ENCODE assay signal across 32 mouse cellular contexts in the genomic region with DNA sequence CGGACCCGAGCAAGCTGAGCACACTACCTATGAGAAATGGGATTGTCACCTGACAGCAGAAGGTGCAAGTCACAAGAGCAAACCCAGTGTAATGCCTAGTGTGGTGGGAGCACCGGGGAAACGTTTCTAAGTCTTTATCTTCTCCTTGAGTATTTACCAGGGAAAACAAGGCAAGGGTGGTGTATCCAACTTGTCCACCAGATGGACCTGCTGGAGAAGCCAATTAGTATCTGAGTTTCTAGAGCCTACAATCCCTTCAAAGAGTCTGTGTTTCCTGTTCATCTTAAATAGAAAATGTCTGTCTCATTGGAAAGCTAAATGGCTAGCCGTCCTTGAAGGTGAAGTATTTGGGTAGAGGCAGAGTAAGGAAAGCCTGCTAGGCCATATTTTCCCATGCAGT. TPM values are rescaled to one million over a fixed set of nuclear protein-coding genes. Genes with fewer than 3 reads are reported as not detected.
DNase-seq lines count a peak whose midpoint lies in the region; ATAC-seq and TF ChIP-seq lines count a peak whose summit lies in the region.
"Had no signal": no experiment of that assay in that cellular context is flagged by ENCODE, and none has a peak within 500 bp of the region (broad histone marks: within the 10 kb centered on the region; RNA-seq: fewer than 3 reads in every experiment).

No protein-coding gene starts in this region.

- no peak overlapping the region for H3K4me2 ChIP-seq in liver, postnatal 0 days (ENCODE audit: low read depth, low read length)
- no peak overlapping the region for H3K4me2 ChIP-seq in liver, embryonic 12.5 days
- H3K4me2 ChIP-seq in stomach, postnatal 0 days (replicated peaks; ENCODE audit: low read depth), result no peak overlapping the region
- H3K4me2 ChIP-seq: embryonic facial prominence, embryonic 15.5 days; forebrain, embryonic 12.5 days; heart, embryonic 11.5 days; hindbrain, embryonic 13.5 days; limb, embryonic 12.5 days; neural tube, embryonic 15.5 days; stomach, embryonic 15.5 days had no signal

- H3K27ac ChIP-seq in cerebellum, adult 2 months (ENCODE audit: insufficient read depth, low read length), result 0 out of 2 replicates have a peak overlapping the region, but pooled peaks have one; percentile 49
- H3K27ac ChIP-seq in liver, postnatal 0 days (ENCODE audit: low read depth), result no peak overlapping the region
- H3K27ac ChIP-seq in liver, embryonic 12.5 days, result no peak overlapping the region
- no peak overlapping the region for H3K27ac ChIP-seq in stomach, postnatal 0 days (replicated peaks)
- H3K27ac ChIP-seq: embryonic facial prominence, embryonic 10.5 days; embryonic facial prominence, embryonic 15.5 days; forebrain, embryonic 12.5 days; gastrocnemius, adult 2 months; hindbrain, embryonic 13.5 days; limb, embryonic 12.5 days; macrophage; neural tube, embryonic 15.5 days; stomach, embryonic 15.5 days had no signal

- H3K9me3 ChIP-seq in liver, postnatal 0 days (ENCODE audit: low read length), result no peaks in the 10 kb centered on the region
- H3K9me3 ChIP-seq in liver, embryonic 12.5 days (replicated peaks), result no peaks in the 10 kb centered on the region
- H3K9me3 ChIP-seq in stomach, postnatal 0 days (ENCODE audit: control insufficient read depth, low read length), result no peaks in the 10 kb centered on the region
- H3K9me3 ChIP-seq: embryonic facial prominence, embryonic 10.5 days; embryonic facial prominence, embryonic 15.5 days; forebrain, embryonic 12.5 days; hindbrain, embryonic 13.5 days; limb, embryonic 12.5 days; neural tube, embryonic 15.5 days; stomach, embryonic 15.5 days had no signal

- no peak overlapping the region for H3K9ac ChIP-seq in liver, postnatal 0 days (replicated peaks)
- no peak overlapping the region for H3K9ac ChIP-seq in liver, embryonic 12.5 days
- H3K9ac ChIP-seq in stomach, postnatal 0 days (ENCODE audit: low read length), result no peak overlapping the region
- H3K9ac ChIP-seq: embryonic facial prominence, embryonic 15.5 days; forebrain, embryonic 12.5 days; hindbrain, embryonic 13.5 days; limb, embryonic 12.5 days; neural tube, embryonic 15.5 days; stomach, embryonic 15.5 days had no signal

- WGBS in cerebellum, adult 2 months, result 82% methylated on average over 5 of the region's 5 CpGs
- 65% methylated on average over 5 of the region's 5 CpGs for WGBS in liver, postnatal 0 days (ENCODE audit: insufficient replicate concordance)
- 60% methylated on average over 5 of the region's 5 CpGs for WGBS in liver, embryonic 12.5 days (ENCODE audit: insufficient replicate concordance)
- 79% methylated on average over 5 of the region's 5 CpGs for WGBS in stomach, postnatal 0 days

- no peak for ATAC-seq in liver, postnatal 0 days
- ATAC-seq in liver, embryonic 12.5 days, result no peak
- no peak for ATAC-seq in stomach, postnatal 0 days (ENCODE audit: low FRiP score, low TSS enrichment)
- ATAC-seq: Patski had no signal

- no peak overlapping the region for H3K4me3 ChIP-seq in cerebellum, adult 2 months (replicated peaks; ENCODE audit: insufficient read depth, low read depth, low read length)
- H3K4me3 ChIP-seq in liver, postnatal 0 days (ENCODE audit: low read depth, low read length), result no peak overlapping the region
- H3K4me3 ChIP-seq in liver, embryonic 12.5 days, result no peak overlapping the region
- no peak overlapping the region for H3K4me3 ChIP-seq in stomach, postnatal 0 days (ENCODE audit: low read depth, low read length)
- H3K4me3 ChIP-seq: embryonic facial prominence, embryonic 10.5 days; embryonic facial prominence, embryonic 15.5 days; forebrain, embryonic 12.5 days; gastrocnemius, adult 2 months; hindbrain, embryonic 13.5 days; limb, embryonic 12.5 days; neural tube, embryonic 15.5 days; stomach, embryonic 15.5 days had no signal

- no peak for TF ChIP-seq POLR2A in cerebellum, adult 2 months (IDR thresholded peaks at IDR 0.05; ENCODE audit: borderline replicate concordance, insufficient read depth, low read length)

- no peaks in the 10 kb centered on the region for H3K36me3 ChIP-seq in liver, postnatal 0 days (replicated peaks; ENCODE audit: insufficient read depth, low read length)
- no peaks in the 10 kb centered on the region for H3K36me3 ChIP-seq in liver, embryonic 12.5 days
- H3K36me3 ChIP-seq in stomach, postnatal 0 days (ENCODE audit: control insufficient read depth, insufficient read depth, low read length), result no peaks in the 10 kb centered on the region
- H3K36me3 ChIP-seq: embryonic facial prominence, embryonic 10.5 days; embryonic facial prominence, embryonic 15.5 days; forebrain, embryonic 12.5 days; G1E; hindbrain, embryonic 13.5 days; limb, embryonic 12.5 days; neural tube, embryonic 15.5 days; stomach, embryonic 15.5 days had no signal

- H3K27me3 ChIP-seq in cerebellum, adult 2 months (ENCODE audit: control insufficient read depth, insufficient read depth, low read length), result no peaks in the 10 kb centered on the region
- H3K27me3 ChIP-seq in liver, postnatal 0 days (ENCODE audit: insufficient read depth, low read length), result no peaks in the 10 kb centered on the region
- H3K27me3 ChIP-seq in liver, embryonic 12.5 days (replicated peaks), result no peaks in the 10 kb centered on the region
- no peaks in the 10 kb centered on the region for H3K27me3 ChIP-seq in stomach, postnatal 0 days (ENCODE audit: control insufficient read depth, insufficient read depth, low read length)
- H3K27me3 ChIP-seq: embryonic facial prominence, embryonic 15.5 days; forebrain, embryonic 12.5 days; hindbrain, embryonic 13.5 days; limb, embryonic 12.5 days; neural tube, embryonic 15.5 days; Patski; stomach, embryonic 15.5 days had no signal

- no peak for DNase-seq in cerebellum, adult 2 months
- DNase-seq in cerebellum, postnatal 25 days, result no peak
- DNase-seq in kidney, adult 9 months, result peak; percentile 17
- no peak for DNase-seq in kidney, postnatal 4 days
- DNase-seq in liver, postnatal 0 days, result no peak
- DNase-seq in stomach, postnatal 0 days (ENCODE audit: low spot score), result no peak
- DNase-seq in T-cell, adult 2 months (ENCODE audit: low spot score), result no peak
- DNase-seq: adrenal gland, postnatal 14 days; cerebellum, adult 11-12 months; cerebellum, postnatal 10 days; gastrocnemius, adult 2 months; gastrocnemius, postnatal 36 days; heart, adult 18-20 months; heart, postnatal 36 days; kidney, adult 2 months; kidney, postnatal 10 days; layer of hippocampus, postnatal 36 days; midbrain, embryonic 14.5 days; right cerebral cortex, postnatal 25 days; thymus, postnatal 25 days had no signal

- no peak; the same call in 1 of the 2 replicates for TF ChIP-seq CTCF in cerebellum, adult 2 months (IDR thresholded peaks at IDR 0.05; ENCODE audit: borderline replicate concordance, insufficient read depth, low read depth, low read length)
- TF ChIP-seq CTCF in liver, postnatal 0 days (IDR thresholded peaks at IDR 0.05; ENCODE audit: low read depth), result peak; percentile 25; the same call in 1 of the 2 replicates
- TF ChIP-seq CTCF in stomach, postnatal 0 days (IDR thresholded peaks at IDR 0.05; ENCODE audit: low read depth), result peak; percentile 52

- peaks cover 54% of the 10 kb centered on the region for H3K4me1 ChIP-seq in cerebellum, adult 2 months (ENCODE audit: control insufficient read depth, insufficient read depth, low read length)
- H3K4me1 ChIP-seq in liver, postnatal 0 days (ENCODE audit: insufficient read depth), result no peaks in the 10 kb centered on the region
- no peaks in the 10 kb centered on the region for H3K4me1 ChIP-seq in liver, embryonic 12.5 days
- H3K4me1 ChIP-seq in stomach, postnatal 0 days (replicated peaks; ENCODE audit: control insufficient read depth, insufficient read depth), result no peaks in the 10 kb centered on the region
- H3K4me1 ChIP-seq: hindbrain, embryonic 13.5 days; limb, embryonic 12.5 days; neural tube, embryonic 15.5 days; stomach, embryonic 15.5 days had no signal

- no peak for TF ChIP-seq EP300 in liver, postnatal 0 days (IDR thresholded peaks at IDR 0.05; ENCODE audit: low read depth)
- no peak for TF ChIP-seq EP300 in stomach, postnatal 0 days (optimal IDR thresholded peaks at IDR 0.05)

RNA-seq across cellular contexts. Expression of a gene that starts 32.3 kb away (rescaled TPM):
- 361 and 392 TPM in 2 replicates for polyA plus RNA-seq in cerebellum, adult 2 months (2012; rRNA removed)
- 0.89 and 0.97 TPM in 2 replicates for polyA plus RNA-seq in liver, postnatal 0 days (2015; fragmentation: Nextera tagmentation; extraction: Ambion mirVana)
- polyA plus RNA-seq in liver, embryonic 12.5 days (2016; fragmentation: Nextera tagmentation; extraction: Ambion mirVana), result 0.45 and 0.52 TPM in 2 replicates
- 1.8 and 1.9 TPM in 2 replicates for polyA plus RNA-seq in stomach, postnatal 0 days (2015; fragmentation: Nextera tagmentation; extraction: Ambion mirVana)
- polyA plus RNA-seq: G1E, macrophage had no signal

Comparison
In these comparisons a context has a peak if more than half of its experiments do, and no peak if none do; other contexts are left out.
1. RNA of a gene that starts 32.3 kb away (polyA plus RNA-seq): 361 to 392 TPM in cerebellum, adult 2 months; 1.8 to 1.9 TPM in stomach, postnatal 0 days, 0.89 to 0.97 TPM in liver, postnatal 0 days and 0.45 to 0.52 TPM in liver, embryonic 12.5 days; every median in the first group is over 100 times any median in the second.